Mouse (Mus musculus) gastrocnemius, adult 2 months (tissue): Measurements from ENCODE around the gene Spty2d1. TPM values are rescaled to one million over a fixed set of nuclear protein-coding genes. Genes with fewer than 3 reads are reported as not detected.
A peak's percentile ranks its signal among the peaks of the same experiment; 100 is the strongest.
"Not testable (repeated sequence)": the region's sequence is repeated elsewhere in the genome, so short reads cannot be mapped to it uniquely, and the experiment has no call there.

ENCODE experiments used
- DNase-seq: peaks from one replicate; pipeline ENCODE4 v3.0.0; 2022
- H3K27ac ChIP-seq: fragments of 200-600 bp; 2 replicates; pipeline ENCODE4 v1.8.1; 2022; ENCODE audit warnings: mild to moderate bottlenecking
- H3K4me3 ChIP-seq: fragments of 200-600 bp; 2 replicates; pipeline ENCODE4 v1.8.1; 2022; ENCODE audit warnings: mild to moderate bottlenecking, moderate library complexity
- CTCF ChIP-seq: fragments of 200-600 bp; IDR thresholded peaks from 2 replicates; pipeline ENCODE4 v1.8.1; 2022; ENCODE audit warnings: antibody characterized with exemption, mild to moderate bottlenecking, moderate library complexity
- intact Hi-C: fragments of 180-260 bp; cut with DNase I; formaldehyde crosslinking; loops from one replicate; pipeline ENCODE4 v1.15.1; 2025
- total RNA-seq, 2 experiments: library from RNA; stranded (reverse); gene quantifications; 2 replicates each; pipeline ENCODE4 v1.2.3; 2021

Spty2d1 gene
- total RNA-seq, 2 experiments from 2014 or later: 4.1 to 5.7 TPM

DNA sequence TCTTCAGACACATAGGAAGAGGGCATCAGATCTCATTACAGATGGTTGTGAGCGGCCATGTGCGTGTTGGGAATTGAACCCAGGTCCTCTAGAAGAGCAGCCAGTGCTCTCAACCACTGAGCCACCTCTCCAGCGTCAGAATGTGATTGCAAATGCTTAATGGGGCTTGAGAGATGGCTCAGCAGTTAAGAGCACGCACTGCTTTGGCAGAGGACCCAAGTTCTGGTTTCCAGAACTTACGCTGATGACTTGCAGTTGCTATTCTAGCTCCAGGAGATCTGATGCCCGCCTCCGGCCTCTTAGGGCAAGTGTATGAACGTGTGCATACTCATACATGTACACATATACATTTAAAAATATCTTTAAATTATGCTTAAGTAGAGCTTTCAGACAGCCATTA is 27.2 kb upstream of the Spty2d1 start:
- H3K27ac ChIP-seq: no peak overlapping the region
- DNase-seq: peak; percentile 62
- intact Hi-C loops: no loop called here
- no peak overlapping the region for H3K4me3 ChIP-seq
- TF ChIP-seq CTCF: no peak

DNA sequence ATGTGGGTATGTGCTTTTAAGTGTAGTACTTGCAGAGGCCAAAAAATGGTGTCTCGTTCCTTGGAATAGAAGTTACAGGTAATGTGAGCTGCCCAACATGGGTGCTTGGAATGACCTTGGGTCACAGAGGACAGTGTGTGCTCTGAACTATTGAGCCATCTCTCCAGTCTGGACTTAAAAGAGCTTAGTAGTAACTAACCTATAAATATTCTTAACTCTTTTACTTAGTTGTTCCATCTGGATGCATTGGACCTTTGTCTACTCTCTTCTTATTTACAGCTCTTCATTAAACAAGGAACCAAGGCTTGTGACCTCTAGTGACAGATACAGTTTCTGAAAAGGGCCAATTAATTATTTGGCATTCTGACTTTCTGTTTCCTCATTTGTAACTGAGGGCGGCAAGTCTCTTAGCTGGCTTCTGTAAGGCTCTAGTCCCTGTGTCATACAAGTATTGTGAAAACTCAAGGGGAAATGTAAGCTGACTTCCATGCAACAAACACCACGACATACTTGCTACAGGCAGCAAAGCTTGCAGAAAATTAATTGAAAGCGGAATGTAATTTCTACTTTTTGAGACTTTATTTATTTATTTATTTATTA is 26.7 kb upstream of the Spty2d1 start:
- no peak for DNase-seq
- no peak for TF ChIP-seq CTCF
- Histone ChIP-seq H3K27ac (no peak overlapping the region), H3K4me3 (no peak overlapping the region)
- intact Hi-C loops: no loop called here

DNA sequence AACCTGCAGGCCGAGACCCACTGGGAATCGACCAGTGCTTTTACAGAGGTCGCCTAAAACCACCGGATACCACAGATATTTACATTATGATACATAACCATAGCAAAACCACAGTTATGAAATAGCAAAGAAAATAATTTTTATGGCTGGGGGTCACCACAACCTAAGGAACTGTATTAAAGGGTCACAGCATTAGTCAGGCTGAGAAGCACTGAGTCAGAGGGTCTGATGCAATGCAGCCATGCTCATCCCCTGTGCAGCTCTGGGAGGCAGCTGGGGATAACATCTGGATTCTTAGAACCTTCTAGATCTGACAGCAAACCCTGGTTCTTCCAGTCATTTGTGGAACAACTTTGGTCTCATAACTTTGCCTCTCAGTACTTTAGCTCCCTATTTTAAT is 23.2 kb upstream of the Spty2d1 start:
- H3K4me3 ChIP-seq: no peak overlapping the region
- DNase-seq: no peak
- no peak overlapping the region for H3K27ac ChIP-seq
- no peak for TF ChIP-seq CTCF
- intact Hi-C loops: no loop called here

DNA sequence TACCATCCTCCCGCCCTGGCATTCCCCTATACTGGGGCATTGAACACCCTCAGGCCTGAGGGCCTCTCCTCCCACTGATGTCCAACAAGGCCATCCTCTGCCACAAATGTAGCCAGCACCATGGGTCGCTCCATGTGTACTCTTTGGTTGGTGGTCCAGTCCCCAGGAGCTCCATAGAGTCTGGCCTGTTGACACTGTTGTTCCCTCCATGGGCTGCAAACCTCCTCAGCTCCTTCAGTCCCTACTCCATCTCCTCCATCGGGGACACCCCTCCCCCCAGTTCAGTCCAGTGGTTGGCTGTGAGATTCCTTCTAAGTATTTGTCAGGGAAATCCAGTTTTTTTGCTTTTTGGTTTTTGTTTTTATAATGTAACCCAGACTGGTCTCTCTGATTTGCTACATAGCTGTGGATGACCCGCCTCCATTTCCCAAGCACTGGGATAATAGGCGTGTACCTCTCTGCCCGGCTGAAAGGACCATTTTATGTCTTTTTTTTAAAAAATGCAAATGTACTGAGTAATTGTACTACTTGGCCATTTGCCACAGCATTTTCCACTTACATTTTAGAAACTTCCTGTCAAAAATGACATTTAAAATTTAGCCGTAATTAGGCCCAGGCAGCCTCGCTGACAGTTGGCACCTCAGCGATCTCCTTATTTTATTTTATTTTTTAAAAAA is 22.4 kb upstream of the Spty2d1 start:
- intact Hi-C loops: no loop called here
- no peak for DNase-seq
- TF ChIP-seq CTCF: no peak
- no peak overlapping the region for H3K27ac ChIP-seq
- no peak overlapping the region for H3K4me3 ChIP-seq

DNA sequence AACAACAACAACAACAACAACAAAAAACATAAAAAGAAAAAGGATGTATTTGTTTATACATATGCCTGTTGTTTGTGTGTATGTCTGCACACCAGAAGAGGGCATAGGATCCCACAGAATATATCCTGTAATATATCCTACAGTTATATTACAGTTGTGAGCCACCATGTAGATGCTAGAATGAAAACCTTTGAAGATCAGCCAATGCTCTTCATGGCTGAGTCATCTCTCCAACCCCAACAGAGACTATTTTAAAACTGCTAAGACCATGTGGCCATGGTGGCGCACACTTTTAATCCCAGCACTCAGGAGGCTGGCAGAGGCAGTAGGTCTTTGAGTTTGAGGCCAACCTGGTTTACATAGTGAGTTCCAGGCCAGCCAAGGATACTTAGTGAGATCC is 19.3 kb upstream of the Spty2d1 start:
- TF ChIP-seq CTCF: no peak
- intact Hi-C loops: no loop called here
- Histone ChIP-seq H3K27ac (no peak overlapping the region), H3K4me3 (no peak overlapping the region)
- DNase-seq: no peak

DNA sequence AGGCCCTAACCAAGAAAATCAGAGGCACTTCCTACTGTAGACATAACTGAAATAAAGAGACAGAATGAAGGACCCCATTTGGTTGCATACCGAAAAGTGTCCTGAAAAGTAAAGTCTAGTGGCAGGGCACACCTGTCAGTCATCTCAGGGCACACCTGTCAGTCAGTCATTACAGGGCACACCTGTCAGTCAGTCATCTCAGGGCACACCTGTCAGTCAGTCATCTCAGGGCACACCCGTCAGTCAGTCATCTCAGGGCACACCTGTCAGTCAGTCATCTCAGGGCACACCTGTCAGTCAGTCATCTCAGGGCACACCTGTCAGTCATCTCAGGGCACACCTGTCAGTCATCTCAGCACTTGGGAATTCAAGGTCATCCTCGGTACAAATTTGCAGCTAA is 18.7 kb upstream of the Spty2d1 start:
- H3K27ac ChIP-seq, H3K4me3 ChIP-seq, intact Hi-C loops, DNase-seq: not testable (repeated sequence)

DNA sequence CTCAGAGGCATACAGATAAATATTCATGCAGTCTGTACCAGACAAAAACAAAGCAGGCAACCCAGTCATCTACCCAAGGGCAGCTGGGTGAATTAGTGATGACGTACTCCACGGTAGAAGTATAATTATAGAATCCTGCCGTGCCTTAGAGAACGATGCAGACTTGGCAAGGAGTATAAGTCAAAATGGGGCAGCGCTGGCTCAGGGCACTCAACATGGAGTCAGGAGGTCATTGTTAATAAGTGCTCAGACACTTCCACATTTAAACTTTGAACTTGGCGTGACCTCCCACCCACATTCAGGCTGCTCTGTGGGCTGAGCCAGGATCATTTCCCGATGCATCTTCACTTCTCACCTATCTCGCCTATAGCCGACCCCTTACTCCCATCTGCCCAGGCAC is 17.2 kb upstream of the Spty2d1 start:
- no peak overlapping the region for H3K27ac ChIP-seq
- intact Hi-C loops: no loop called here
- no peak overlapping the region for H3K4me3 ChIP-seq
- no peak for DNase-seq
- no peak for TF ChIP-seq CTCF

DNA sequence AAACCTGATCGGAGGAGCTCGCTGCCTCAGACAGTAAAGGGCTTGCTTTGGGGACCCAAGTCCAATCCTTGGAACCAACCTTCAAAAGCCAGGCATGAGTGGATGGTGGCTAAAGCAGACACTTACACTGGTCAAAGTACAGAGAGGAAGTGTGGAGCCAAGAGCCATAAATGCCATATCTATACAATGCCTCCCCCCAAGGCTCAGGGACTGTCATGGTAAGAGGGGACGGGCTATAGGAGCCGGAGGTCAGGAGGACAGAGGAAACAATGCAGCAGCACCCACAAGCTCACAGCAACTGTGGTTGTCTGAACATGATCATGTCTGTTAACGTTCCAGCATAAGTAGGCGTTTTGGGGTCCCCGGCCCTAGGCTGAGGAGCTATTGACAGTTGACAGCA is 16.2 kb upstream of the Spty2d1 start:
- TF ChIP-seq CTCF: no peak
- intact Hi-C loops: no loop called here

DNA sequence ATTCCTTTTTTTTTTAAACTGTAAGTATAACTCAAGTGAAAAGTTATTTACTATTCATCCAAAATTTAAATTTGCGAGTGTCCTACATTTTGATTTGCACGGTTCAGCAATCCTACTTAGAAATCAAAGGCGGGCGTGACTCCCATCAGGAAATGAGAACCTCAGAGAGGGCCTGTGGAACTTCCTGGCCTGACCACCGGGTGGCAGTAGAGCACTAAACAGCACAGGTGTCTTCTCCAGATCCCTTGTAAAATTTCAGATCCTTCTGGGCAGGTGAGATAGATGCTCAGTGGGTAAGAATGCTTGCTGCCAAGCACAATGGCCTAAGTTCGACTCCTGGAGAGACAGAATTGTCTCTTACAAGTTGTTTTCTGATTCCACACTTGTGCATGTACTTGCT is 15.3 kb upstream of the Spty2d1 start:
- TF ChIP-seq CTCF: peak; percentile 98
- Histone ChIP-seq H3K27ac (no peak overlapping the region), H3K4me3 (no peak overlapping the region)
- intact Hi-C loops: loop anchor here (1.0 kb wide), 2 partner anchors 58 to 127 kb away; no protein-coding TSS in a partner anchor
- DNase-seq: peak; percentile 85

More for the DNA sequence above, 16.2 kb upstream of the Spty2d1 start:
- no peak for DNase-seq
- Histone ChIP-seq H3K4me3 (no peak overlapping the region), H3K27ac (no peak overlapping the region)

DNA sequence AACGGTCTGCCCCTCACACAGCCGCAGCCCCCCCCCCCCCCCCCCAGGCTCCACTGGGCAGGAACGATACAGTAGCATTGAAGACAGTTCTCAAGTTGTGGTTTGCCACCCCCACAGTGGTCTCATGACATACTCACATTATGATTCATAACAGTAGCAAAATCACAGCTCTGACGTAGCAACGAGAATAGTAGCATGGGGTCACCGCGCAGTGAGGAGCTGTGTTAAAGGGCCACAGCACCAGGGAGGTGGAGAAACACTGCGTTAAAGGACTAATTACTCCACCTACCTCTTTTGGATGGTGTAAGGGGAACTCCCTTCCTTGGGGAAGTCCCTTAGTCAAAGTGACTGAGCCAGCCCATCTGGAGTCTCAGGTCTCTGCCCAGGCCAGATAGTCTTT is 14.3 kb upstream of the Spty2d1 start:
- no peak overlapping the region for H3K27ac ChIP-seq
- no peak for DNase-seq
- no peak for TF ChIP-seq CTCF
- intact Hi-C loops: no loop called here
- no peak overlapping the region for H3K4me3 ChIP-seq

DNA sequence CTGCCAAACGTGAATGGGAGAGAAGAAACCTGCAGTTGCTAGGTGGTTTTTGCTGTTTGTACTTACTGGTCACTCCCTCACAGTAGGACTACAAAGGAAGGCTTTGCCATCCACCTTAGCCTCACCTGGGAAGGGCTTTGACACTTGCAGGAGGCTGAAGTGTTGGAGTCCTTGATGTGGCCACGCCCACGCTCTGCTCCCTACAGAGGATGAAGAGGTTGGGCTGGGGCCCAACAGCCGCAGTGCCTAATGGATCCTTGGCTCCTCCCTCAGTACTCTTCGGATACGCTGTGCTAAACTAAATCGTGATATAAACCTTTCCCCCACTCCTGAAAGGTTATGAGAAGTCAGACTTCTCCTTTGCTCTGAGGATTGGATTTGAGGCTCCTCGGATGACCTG is 12.7 kb upstream of the Spty2d1 start:
- H3K4me3 ChIP-seq: no peak overlapping the region
- no peak for TF ChIP-seq CTCF
- H3K27ac ChIP-seq: no peak overlapping the region
- intact Hi-C loops: no loop called here
- DNase-seq: no peak

DNA sequence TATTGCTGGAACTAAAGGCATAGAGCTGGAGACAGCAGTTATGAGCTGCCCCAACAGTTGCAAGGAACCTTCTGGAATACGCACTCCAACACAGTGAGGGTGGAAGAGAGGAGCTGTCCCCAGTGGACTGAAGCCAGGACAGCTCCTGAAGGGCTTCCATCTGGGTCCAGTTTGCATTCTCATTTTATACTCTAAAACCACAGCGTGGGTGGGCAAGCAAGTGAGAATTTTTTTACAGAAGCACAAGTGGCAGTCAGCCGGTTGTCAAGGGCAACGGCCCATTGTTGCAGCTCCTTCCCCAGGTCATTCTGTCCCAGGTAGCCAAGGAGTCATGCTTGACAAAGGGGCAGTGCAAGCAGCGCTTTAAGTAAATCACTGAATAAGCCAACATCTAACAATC is 11.4 kb upstream of the Spty2d1 start:
- TF ChIP-seq CTCF: no peak
- Histone ChIP-seq H3K4me3 (no peak overlapping the region), H3K27ac (no peak overlapping the region)
- DNase-seq: no peak
- intact Hi-C loops: no loop called here

DNA sequence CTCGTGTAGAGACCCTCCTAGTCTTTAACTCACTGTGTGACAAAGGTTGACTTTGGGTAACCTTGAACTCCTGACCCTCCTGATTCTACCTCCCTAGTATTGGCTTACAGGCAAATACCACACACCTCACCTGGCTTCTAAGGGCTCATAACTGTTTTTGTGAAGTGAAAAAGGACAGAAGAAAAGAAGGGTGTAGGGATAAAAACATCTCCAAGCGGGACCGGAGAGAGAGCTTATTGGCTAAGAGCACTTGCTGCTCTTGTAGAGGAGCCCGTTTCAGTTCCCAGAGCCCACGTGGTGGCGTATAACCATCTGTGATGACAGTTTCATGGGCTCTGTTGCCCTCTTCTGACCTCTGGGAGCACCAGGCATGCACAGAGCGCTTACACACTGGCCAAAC is 8.9 kb upstream of the Spty2d1 start:
- no peak for TF ChIP-seq CTCF
- intact Hi-C loops: no loop called here
- H3K4me3 ChIP-seq: no peak overlapping the region
- DNase-seq: no peak
- H3K27ac ChIP-seq: no peak overlapping the region

DNA sequence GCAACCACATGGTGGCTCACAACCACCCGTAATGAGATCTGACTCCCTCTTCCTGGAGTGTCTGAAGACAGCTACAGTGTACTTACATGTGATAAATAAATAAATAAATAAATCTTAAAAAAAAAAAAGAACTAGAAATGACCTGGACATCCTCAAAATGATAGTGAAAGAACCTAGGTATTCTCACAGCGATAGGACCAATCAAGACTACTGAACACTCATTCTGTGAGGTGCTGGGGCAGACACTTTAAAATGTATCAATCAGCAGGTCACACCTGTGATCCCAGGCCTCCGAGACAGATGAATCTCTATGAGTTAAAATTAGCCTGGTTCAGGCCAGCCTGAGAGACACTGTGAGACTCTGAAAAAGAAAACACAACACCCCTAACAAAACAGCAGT is 8.4 kb upstream of the Spty2d1 start:
- intact Hi-C loops: no loop called here
- H3K4me3 ChIP-seq: no peak overlapping the region
- no peak for TF ChIP-seq CTCF
- DNase-seq: no peak
- H3K27ac ChIP-seq: peak overlapping the region; percentile 81; the same call in 1 of the 2 replicates
